Mouse (Mus musculus) bone marrow, adult 2 months (tissue): ENCODE data around the gene Pi4kb.

ENCODE experiments used
- CTCF ChIP-seq: fragments of 200-500 bp; IDR thresholded peaks from 2 replicates; pipeline ENCODE4 v1.5.1; 2011; ENCODE audit warnings: low read length, control low read depth; ENCODE audit not compliant: control insufficient read depth, insufficient read depth
- POLR2A ChIP-seq: fragments of 200-500 bp; IDR thresholded peaks from 2 replicates; pipeline ENCODE4 v1.6.1; 2011; ENCODE audit warnings: low read depth, mild to moderate bottlenecking, control low read depth, low read length, borderline replicate concordance; ENCODE audit not compliant: control insufficient read depth

DNA sequence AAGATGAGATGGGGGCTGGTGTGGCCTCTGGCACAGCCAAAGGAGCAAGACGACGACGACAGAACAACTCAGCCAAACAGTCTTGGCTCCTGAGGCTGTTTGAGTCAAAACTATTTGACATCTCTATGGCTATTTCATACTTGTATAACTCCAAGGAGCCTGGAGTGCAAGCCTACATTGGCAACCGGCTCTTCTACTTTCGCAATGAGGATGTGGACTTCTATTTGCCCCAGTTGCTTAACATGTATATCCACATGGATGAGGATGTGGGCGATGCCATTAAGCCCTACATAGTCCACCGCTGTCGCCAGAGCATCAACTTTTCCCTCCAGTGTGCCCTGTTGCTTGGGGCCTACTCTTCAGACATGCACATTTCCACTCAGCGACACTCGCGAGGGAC, 9.8 kb downstream of the Pi4kb start:
- TF ChIP-seq CTCF (no peak), POLR2A (no peak)
